Mouse (Mus musculus) midbrain, embryonic 16.5 days (tissue): ENCODE measurements around the gene Tmem150b. TPM values are rescaled to one million over a fixed set of nuclear protein-coding genes. Genes with fewer than 3 reads are reported as not detected.

Source experiments
- ATAC-seq: fragments of 200-750 bp; cut with Nextera tagmentation; 2 replicates; pipeline ENCODE4 v1.8.0; 2017; ENCODE audit warnings: moderate TSS enrichment
- H3K27ac ChIP-seq: fragments of 300-500 bp; sonication (generic); 2 replicates; pipeline ENCODE4 v1.5.1; 2014; ENCODE audit warnings: mild to moderate bottlenecking, low read length, mixed read lengths
- H3K27me3 ChIP-seq: fragments of 300-500 bp; sonication (generic); 2 replicates; pipeline ENCODE4 v1.6.1; 2014; ENCODE audit warnings: low read depth, low read length, mixed read lengths; ENCODE audit not compliant: control insufficient read depth, insufficient read depth
- H3K36me3 ChIP-seq: fragments of 300-500 bp; sonication (generic); 2 replicates; pipeline ENCODE4 v1.6.1; 2014; ENCODE audit warnings: mild to moderate bottlenecking, low read length, moderate library complexity, mixed read lengths; ENCODE audit not compliant: control insufficient read depth, insufficient read depth
- H3K4me1 ChIP-seq: fragments of 300-500 bp; sonication (generic); 2 replicates; pipeline ENCODE4 v1.6.1; 2014; ENCODE audit warnings: mild to moderate bottlenecking, low read length, mixed read lengths; ENCODE audit not compliant: control insufficient read depth, insufficient read depth
- H3K4me2 ChIP-seq: fragments of 300-500 bp; sonication (generic); 2 replicates; pipeline ENCODE4 v1.6.1; 2014; ENCODE audit warnings: mild to moderate bottlenecking, low read length, mixed read lengths
- H3K4me3 ChIP-seq: fragments of 300-500 bp; sonication (generic); 2 replicates; pipeline ENCODE4 v1.5.1; 2014; ENCODE audit warnings: low read depth, mild to moderate bottlenecking, low read length, moderate library complexity, mixed read lengths
- H3K9ac ChIP-seq: fragments of 300-500 bp; sonication (generic); 2 replicates; pipeline ENCODE4 v1.6.1; 2014; ENCODE audit warnings: low read depth, low read length, mixed read lengths
- H3K9me3 ChIP-seq: fragments of 300-500 bp; sonication (generic); replicated peaks from 2 replicates; pipeline ENCODE4 v1.6.1; 2014; ENCODE audit warnings: mild to moderate bottlenecking, low read length, mixed read lengths; ENCODE audit not compliant: control insufficient read depth, poor library complexity, severe bottlenecking
- WGBS: fragments of 180-500 bp; shearing (Covaris S2); extraction: QIAGEN DNeasy Blood & Tissue Kit; methylation state at CpG from one replicate; pipeline ENCODE4 v1.1.7; 2014; 5-methylcytosine and 5-hydroxymethylcytosine counted together
- polyA plus RNA-seq: library from polyadenylated mRNA; unstranded; fragments of >200 nt; fragmentation: Nextera tagmentation; extraction: Ambion mirVana; gene quantifications from 2 replicates; pipeline ENCODE4 v1.2.1, GENCODE M21; 2015

Gene Tmem150b
- polyA plus RNA-seq, 1 experiment from 2014 or later, result 0.25 TPM

DNA sequence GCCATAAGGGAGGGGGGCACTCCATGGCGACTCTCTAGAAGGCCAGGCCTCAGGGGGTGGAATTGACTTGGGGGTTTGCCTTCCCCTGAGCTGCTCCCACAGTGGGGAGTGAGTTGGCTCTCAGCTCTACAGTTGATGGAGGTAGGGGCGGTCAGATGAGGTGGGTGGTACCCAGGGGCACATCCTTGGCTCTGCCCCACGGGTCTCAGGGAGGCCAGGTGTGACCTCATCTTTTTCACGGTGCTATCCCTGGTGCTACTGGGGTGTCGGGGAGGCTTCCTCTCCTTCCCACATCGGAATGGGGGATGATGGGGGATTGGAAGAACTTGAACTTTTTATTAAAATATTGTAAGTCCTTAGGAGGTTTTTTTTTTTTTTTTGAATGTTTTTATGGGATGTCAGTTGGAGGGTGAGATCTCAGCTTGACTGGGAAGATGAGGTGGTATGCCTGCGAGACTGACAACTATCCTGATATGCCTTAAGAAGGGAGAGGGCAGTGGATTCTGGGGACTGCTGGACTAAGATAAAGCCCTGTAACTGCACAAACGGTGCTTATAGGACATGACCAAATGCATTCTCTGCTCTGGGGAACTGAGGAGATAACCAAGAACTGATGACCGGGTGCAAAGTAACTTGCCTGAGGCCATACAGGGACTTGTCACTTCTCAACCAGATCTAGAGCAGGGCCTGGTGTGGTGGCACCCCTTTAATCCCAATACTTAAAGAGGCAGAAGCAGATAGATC lies 22.3 kb upstream of the Tmem150b start:
- Histone ChIP-seq H3K9ac (no peak overlapping the region), H3K4me3 (no peak overlapping the region), H3K27ac (no peak overlapping the region), H3K4me2 (no peak overlapping the region), H3K27me3 (no peaks in the 10 kb centered on the region), H3K9me3 (no peaks in the 10 kb centered on the region), H3K4me1 (peaks cover 10% of the 10 kb centered on the region), H3K36me3 (peaks cover 10% of the 10 kb centered on the region)
- no peak for ATAC-seq
- 77% methylated on average over 9 of the region's 9 CpGs for WGBS

DNA sequence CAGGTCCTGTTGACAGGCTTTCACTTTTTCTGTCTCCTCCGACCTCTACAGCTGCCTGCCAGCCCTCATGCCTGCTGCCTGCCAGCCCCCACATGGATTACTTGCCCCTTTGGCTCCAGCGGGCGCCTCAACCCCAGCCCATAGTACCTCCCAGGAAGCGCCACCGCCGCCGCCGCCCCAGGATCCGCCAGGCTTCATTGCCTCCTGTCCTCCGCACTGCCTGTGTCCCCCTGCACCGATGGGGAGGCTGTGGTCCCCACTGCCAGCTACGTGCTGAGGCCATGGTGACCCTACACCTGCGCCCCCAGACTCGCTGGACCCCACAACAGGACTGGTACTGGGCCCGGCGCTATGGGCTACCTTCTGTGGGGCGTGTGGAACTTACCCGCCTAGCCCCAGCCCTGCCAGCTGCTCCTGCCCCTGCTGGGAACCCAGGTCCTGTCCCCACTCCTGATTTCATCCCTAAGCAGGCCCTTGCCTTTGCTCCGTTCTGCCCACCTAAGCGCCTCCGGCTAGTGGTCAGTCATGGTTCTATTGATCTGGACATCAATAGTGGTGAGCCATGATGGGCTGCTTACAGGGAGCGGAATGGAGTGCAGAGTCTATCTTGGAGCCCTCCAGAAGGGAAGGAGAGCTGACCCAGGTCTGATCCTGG lies 21.4 kb upstream of the Tmem150b start:
- 84% methylated on average over 22 of the region's 22 CpGs for WGBS
- Histone ChIP-seq H3K4me3 (no peak overlapping the region), H3K4me1 (peaks cover 11% of the 10 kb centered on the region)

DNA sequence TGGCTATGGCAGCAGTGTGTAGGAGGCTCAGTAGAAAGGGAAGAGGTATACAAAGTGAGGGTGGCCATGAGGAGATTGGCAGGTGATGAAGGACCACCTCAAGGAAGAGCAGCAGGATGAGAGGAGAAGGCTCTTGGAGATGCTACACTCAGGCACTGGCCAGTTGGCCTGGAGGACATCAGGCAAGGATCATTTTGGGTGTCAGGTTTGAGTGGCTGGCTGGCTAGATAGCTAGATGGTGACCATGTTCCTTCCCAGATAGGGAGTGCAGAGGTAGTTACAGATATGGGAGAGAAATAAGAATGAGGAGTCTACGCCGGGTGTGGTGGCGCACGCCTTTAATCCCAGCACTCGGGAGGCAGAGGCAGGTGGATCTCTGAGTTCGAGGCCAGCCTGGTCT lies 19.8 kb upstream of the Tmem150b start:
- H3K4me3 ChIP-seq, result no peak overlapping the region
- peaks cover 10% of the 10 kb centered on the region for H3K36me3 ChIP-seq
- H3K27me3 ChIP-seq, result no peaks in the 10 kb centered on the region
- no peak overlapping the region for H3K9ac ChIP-seq
- H3K4me2 ChIP-seq, result no peak overlapping the region
- ATAC-seq, result no peak
- 98% methylated on average over 6 of the region's 6 CpGs for WGBS
- no peak overlapping the region for H3K27ac ChIP-seq
- peaks cover 16% of the 10 kb centered on the region for H3K4me1 ChIP-seq
- H3K9me3 ChIP-seq, result no peaks in the 10 kb centered on the region

More for the DNA sequence above, 21.4 kb upstream of the Tmem150b start:
- Histone ChIP-seq H3K27ac (no peak overlapping the region), H3K36me3 (peaks cover 10% of the 10 kb centered on the region), H3K4me2 (no peak overlapping the region), H3K9me3 (no peaks in the 10 kb centered on the region), H3K27me3 (no peaks in the 10 kb centered on the region), H3K9ac (0 out of 2 replicates have a peak overlapping the region, but pooled peaks have one; percentile 20)
- no peak for ATAC-seq

DNA sequence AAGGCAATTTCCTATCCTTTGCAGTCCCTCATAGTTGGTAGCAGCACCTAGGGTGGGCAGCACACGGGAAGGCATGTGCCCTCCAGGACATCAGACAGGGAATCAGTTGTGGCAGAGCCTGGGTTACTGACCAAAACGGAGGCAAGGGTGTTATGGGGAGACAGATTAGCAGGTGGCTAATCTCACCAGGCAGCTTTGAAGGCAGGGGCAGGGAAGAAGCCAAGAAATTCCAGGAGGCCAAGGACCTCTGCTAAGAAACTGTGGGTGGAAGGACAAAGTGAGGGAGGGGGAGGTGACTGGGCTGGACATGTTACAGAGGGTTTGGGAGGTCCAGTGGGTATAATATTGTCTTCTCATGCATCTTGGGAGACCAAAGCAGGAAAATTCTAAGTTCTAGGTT lies 18.3 kb upstream of the Tmem150b start:
- 67% methylated on average over 2 of the region's 2 CpGs for WGBS
- Histone ChIP-seq H3K9ac (no peak overlapping the region), H3K4me3 (no peak overlapping the region), H3K36me3 (peaks cover 10% of the 10 kb centered on the region), H3K27ac (no peak overlapping the region), H3K4me1 (peaks cover 25% of the 10 kb centered on the region), H3K9me3 (no peaks in the 10 kb centered on the region), H3K4me2 (no peak overlapping the region), H3K27me3 (no peaks in the 10 kb centered on the region)
- ATAC-seq, result no peak

DNA sequence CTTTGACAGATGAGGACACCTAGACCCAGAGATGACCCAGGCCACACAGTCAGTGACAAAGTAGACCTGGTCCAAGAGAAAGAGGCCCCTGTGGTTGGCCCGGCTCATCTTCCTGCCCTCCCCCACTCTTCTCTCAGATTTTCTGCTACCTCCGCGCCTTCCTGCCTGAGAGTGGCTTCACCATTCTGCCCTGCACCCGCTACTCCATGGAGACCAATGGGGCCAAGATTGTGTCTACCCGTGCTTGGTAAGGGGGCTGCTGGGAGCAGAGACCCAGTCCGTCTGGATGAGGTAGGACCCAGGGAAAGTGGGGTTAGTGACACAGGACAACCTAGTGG lies 17.4 kb upstream of the Tmem150b start:
- 88% methylated on average over 6 of the region's 6 CpGs for WGBS
- no peak overlapping the region for H3K27ac ChIP-seq
- peak overlapping the region; percentile 47; the same call in 1 of the 2 replicates for H3K9ac ChIP-seq
- H3K4me2 ChIP-seq, result no peak overlapping the region
- no peak overlapping the region for H3K4me3 ChIP-seq
- peaks cover 10% of the 10 kb centered on the region for H3K36me3 ChIP-seq
- no peaks in the 10 kb centered on the region for H3K27me3 ChIP-seq
- ATAC-seq, result no peak
- H3K9me3 ChIP-seq, result no peaks in the 10 kb centered on the region
- peaks cover 26% of the 10 kb centered on the region for H3K4me1 ChIP-seq

DNA sequence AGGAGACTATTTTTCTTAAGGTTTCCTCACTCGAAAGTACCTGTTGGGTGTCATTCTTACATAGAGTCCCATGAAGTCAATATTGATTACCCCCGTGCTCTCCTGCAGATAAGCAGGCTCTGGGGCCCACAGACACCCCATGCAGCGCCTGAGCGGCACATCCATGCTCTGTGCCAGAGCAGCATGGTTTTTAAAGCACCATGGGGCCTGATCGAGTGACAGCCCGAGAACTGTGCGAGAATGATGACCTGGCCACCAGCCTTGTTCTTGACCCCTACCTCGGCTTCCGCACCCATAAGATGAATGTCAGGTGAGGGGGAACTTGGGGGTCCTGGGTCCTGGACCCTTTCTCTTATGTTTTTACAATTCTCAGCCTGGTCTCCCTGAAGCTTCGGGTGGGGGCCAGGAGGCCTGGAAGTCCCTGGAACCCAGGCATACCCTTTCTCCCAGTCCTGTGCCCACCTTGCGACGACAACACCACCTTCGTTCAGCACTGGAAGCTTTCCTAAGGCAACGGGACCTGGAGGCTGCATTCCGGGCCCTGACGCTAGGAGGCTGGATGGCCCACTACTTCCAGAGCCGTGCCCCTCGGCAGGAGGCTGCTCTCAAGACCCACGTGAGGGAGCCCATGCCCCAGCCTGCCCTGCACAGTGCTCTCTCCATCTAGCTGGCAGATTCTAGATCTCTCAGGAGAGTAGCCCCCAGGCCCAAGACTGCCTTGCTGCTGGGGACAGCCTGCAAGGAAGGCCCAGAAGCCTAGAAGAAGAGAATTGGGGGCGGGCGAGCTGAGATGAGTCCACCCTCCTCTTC lies 16.8 kb upstream of the Tmem150b start:
- Histone ChIP-seq H3K27me3 (no peaks in the 10 kb centered on the region), H3K9ac (peak overlapping the region; percentile 47), H3K4me1 (peaks cover 26% of the 10 kb centered on the region), H3K27ac (peak overlapping the region; percentile 94), H3K4me3 (no peak overlapping the region; the same call in 1 of the 2 replicates), H3K4me2 (peak overlapping the region; percentile 71), H3K36me3 (peaks cover 7% of the 10 kb centered on the region), H3K9me3 (no peaks in the 10 kb centered on the region)
- WGBS, result 74% methylated on average over 21 of the region's 21 CpGs
- no peak for ATAC-seq

DNA sequence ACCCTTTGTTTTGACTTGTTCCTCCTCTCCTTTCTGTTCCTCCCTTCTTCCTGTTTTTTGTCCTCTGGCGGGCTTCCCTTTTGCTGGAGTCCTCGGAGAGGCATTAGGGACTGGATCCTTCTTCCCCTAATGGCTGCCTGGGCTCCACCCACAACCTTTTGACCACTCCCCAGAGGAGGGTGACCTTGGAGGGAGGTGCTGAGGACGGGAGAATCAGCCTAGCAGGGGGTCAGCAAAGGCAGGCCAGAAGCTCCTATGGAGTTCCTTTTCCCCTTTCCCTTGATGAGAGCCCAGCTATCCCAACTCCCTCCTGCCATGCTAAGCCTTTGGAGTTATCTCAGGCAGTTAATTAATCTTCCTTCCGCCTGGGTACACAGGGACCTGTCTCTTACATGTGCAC lies 16.1 kb upstream of the Tmem150b start:
- WGBS, result 4% methylated on average over 4 of the region's 4 CpGs
- Histone ChIP-seq H3K36me3 (peaks cover 3% of the 10 kb centered on the region), H3K4me3 (peak overlapping the region; percentile 59), H3K27ac (peak overlapping the region; percentile 94), H3K4me1 (peaks cover 26% of the 10 kb centered on the region), H3K9ac (peak overlapping the region; percentile 83), H3K9me3 (no peaks in the 10 kb centered on the region), H3K4me2 (peak overlapping the region; percentile 71), H3K27me3 (no peaks in the 10 kb centered on the region)
- ATAC-seq, result no peak

DNA sequence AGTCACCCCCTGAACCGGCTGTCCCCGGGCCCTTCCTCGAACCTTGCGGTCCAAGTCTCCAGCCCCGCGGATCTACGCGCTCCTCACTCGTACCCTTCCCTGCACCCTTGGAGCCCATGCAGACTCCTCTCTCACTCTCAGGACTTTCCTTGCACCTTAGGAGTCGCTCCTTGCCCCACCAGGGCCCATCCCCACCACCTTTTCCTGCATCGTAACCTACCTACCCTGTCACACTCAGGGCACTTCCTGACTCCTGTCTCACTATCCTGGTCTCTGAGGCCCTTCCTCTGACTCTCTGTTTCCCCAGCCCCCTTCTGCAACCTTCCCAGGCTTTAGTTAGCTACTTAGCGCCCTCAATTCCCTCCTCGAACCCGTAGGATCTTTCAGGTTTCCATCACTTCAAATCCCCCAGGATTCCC lies 15.3 kb upstream of the Tmem150b start:
- H3K36me3 ChIP-seq, result no peaks in the 10 kb centered on the region
- peak overlapping the region; percentile 71 for H3K4me2 ChIP-seq
- no peaks in the 10 kb centered on the region for H3K27me3 ChIP-seq
- no peaks in the 10 kb centered on the region for H3K9me3 ChIP-seq
- peak overlapping the region; percentile 83 for H3K9ac ChIP-seq
- 0% methylated on average over 14 of the region's 14 CpGs for WGBS
- peak; percentile 47 for ATAC-seq
- peaks cover 26% of the 10 kb centered on the region for H3K4me1 ChIP-seq
- H3K27ac ChIP-seq, result peak overlapping the region; percentile 94
- H3K4me3 ChIP-seq, result peak overlapping the region; percentile 59
